Mouse (Mus musculus): Measurements from ENCODE around the gene Gm43517.

Gm43517 gene

DNA sequence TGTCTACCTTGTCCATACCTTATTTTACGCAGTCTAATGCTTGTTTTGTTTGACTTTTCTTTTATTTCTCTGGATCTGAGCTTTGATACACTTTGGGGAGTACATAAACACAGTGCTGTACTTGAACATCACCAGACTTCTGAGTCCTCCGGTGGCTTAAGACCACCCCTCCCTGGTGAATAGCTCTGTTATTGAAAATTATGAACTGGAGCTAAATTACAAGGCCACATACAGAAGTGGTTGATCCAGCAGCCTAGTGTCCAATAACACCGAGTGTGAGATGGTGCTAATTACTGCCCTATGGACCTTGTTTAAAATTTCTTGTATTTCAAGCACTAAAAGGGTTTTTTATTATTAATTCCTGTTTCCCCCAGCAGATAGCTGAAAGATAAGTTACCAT is 33.0 kb downstream of the Gm43517 start:
- DNase-seq = no peak
